Mouse (Mus musculus): ENCODE measurements around the gene Srxn1. TPM values are rescaled to one million over a fixed set of nuclear protein-coding genes. Genes with fewer than 3 reads are reported as not detected.

Srxn1 gene
- total RNA-seq, 1 experiment from 2014 or later: 16.1 TPM

DNA sequence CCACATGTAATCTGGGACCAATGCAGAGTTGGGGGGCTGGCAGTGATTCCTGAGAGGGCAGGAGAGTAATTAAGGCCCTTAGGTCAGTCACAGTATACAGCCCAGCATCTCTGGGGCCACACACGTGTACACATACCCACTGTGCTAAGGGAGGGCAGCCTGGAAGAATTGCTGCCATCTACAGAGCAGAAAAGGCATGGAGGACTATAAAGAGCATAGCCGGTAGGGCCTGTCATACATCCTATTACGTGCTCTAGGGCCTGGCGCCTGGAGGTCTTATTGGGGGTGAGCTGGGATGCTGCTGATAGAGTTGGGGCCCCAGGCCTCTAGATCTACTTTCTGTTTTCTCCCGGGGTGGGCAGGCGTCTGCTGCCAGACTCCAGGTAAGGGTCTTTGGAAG is 18.9 kb upstream of the Srxn1 start:
- ATAC-seq (replicated peaks; ENCODE audit: insufficient number of reproducible peaks, low FRiP score, low TSS enrichment, poor library complexity, severe bottlenecking): no peak

DNA sequence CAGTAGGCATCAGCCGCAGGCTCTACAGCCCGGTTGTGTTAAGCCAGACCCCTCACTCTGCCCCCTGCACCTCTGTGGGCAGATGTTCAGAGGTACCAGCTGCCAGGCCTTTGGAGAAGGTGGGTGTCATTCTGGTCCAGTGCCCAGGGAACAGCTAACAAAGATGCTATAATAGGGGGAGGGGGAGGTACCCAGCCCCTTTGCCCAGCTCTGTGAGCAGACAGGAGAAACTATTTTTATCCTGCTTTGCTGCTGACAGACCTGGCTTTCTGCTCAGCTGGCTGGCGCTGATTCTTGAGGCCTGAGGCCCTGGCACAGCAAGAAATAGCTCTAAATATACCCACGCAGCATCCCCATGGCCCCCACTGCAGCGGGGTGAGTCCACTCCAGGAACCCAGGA is 18.2 kb upstream of the Srxn1 start:
- no peak for ATAC-seq (replicated peaks; ENCODE audit: insufficient number of reproducible peaks, low FRiP score, low TSS enrichment, poor library complexity, severe bottlenecking)

DNA sequence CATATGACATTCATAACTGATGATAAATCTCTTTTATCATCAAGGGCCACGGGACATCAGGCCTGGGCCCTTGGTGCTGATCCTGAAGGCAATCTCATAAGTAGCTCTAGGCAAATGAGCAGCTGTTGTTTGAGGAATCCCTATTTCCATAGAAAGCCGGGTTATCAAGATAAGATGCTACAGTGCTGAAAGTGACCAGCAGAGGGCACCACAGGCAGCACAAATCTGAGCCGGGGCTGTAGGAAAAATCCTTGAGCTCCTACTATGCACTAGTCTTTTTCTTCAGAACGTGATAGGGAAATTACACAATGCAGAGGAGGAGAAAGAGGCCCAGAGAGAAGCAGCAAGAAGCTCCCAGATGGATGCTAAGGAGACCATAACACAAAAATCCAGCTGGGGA is 16.2 kb upstream of the Srxn1 start:
- ATAC-seq (replicated peaks; ENCODE audit: insufficient number of reproducible peaks, low FRiP score, low TSS enrichment, poor library complexity, severe bottlenecking): 0 out of 2 replicates have a peak, but pooled peaks have one; percentile 57

DNA sequence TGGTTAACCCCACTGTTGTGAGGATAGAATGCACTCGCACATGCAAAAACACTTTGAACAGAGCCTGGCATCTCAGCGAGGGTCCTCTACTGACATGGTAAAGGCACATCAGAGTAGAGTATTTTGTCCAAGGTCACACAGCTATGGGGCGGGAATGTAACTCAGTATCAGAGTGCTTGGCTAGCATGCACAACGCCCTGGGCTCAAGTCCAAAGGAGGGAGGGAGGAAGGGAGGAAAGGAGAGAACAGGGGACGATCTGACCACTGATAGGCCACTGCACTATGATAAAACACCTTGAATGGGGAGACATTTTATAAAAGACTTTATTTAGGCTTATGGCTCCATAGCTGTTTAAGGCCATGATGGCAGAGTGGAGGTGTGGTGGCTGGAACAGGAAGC is 15.7 kb upstream of the Srxn1 start:
- no peak for ATAC-seq (replicated peaks; ENCODE audit: insufficient number of reproducible peaks, low FRiP score, low TSS enrichment, poor library complexity, severe bottlenecking)

DNA sequence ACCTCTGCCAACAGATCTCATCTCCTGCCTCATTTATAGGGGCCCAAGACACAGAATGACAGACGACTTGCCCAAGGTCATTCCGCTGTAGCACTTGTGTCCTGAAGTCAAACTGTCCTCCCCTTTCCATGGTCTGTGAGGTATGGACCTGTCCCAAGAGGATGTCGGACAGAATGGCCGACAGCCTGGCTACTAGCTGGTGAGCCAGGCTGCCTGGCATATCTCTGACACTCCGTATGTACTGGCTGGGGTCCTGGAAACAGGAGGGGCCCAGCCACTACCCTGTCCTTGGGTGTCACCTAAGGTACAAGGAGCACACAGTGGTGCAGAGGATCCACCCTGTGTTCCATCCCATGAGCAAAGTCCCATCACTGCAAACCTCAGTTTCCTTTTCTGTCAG is 14.8 kb upstream of the Srxn1 start:
- no peak for ATAC-seq (replicated peaks; ENCODE audit: insufficient number of reproducible peaks, low FRiP score, low TSS enrichment, poor library complexity, severe bottlenecking)

DNA sequence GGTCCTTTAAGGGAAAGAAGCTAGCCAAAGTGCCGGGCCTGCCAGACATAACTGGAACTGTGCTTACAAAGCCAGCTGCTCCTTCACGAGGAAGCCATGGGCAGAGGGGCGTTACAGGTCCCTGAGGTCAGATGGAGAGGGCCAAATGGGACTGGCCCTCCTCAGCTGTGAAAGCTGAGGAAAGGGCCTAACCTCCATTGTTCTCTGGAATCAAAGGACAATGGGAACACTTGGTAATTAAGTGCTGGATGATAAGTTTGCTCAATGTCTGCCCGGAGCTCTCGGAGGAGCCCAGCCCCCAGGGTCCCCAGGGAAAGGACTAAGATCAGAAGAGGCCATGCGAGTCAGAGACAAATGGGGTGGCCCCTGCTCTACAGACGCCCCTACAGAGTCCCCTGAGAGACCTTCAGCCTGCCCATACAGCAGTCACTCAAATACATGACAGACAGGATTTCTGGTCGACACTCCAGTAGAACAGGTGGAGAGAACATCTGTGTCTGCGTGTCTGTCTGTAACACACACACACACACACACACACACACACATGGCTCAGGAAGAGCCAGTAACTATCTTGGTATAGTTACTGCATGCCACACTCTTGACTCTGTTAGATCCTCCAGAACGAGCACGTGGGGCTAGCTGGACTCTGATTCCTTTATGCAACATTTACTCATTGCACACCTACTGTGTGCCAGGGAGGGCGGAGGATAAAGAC is 13.8 kb upstream of the Srxn1 start:
- ATAC-seq (replicated peaks; ENCODE audit: insufficient number of reproducible peaks, low FRiP score, low TSS enrichment, poor library complexity, severe bottlenecking): no peak

DNA sequence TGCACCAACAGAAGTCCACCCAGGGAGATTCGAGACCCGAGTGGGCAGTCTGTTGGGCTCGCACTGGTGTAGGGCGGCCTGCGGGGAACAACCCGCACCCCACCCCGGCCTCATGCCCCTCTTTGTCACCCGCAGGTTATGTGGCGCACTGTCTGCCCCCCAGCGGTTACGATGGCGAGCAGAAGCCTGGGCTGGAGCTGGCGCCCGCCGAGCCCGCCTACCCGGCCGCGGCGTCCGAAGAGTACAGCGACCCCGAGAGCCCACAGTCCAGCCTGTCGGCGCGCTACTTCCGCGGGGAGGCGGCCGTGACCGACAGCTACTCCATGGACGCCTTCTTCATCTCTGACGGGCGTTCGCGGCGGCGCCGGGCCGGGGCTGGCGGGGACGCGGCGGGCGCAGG is 12.4 kb upstream of the Srxn1 start:
- no peak for ATAC-seq (replicated peaks; ENCODE audit: insufficient number of reproducible peaks, low FRiP score, low TSS enrichment, poor library complexity, severe bottlenecking)

DNA sequence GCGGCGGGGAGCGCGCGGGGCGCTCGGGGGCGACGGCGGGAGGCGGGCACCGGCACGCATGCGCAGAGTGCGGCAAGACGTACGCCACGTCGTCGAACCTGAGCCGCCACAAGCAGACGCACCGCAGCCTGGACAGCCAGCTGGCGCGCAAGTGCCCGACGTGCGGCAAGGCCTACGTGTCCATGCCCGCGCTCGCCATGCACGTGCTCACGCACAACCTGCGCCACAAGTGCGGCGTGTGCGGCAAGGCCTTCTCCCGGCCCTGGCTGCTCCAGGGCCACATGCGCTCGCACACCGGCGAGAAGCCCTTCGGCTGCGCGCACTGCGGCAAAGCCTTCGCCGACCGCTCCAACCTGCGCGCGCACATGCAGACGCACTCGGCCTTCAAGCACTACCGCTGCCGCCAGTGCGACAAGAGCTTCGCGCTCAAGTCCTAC is 11.9 kb upstream of the Srxn1 start:
- ATAC-seq (replicated peaks; ENCODE audit: insufficient number of reproducible peaks, low FRiP score, low TSS enrichment, poor library complexity, severe bottlenecking): no peak

DNA sequence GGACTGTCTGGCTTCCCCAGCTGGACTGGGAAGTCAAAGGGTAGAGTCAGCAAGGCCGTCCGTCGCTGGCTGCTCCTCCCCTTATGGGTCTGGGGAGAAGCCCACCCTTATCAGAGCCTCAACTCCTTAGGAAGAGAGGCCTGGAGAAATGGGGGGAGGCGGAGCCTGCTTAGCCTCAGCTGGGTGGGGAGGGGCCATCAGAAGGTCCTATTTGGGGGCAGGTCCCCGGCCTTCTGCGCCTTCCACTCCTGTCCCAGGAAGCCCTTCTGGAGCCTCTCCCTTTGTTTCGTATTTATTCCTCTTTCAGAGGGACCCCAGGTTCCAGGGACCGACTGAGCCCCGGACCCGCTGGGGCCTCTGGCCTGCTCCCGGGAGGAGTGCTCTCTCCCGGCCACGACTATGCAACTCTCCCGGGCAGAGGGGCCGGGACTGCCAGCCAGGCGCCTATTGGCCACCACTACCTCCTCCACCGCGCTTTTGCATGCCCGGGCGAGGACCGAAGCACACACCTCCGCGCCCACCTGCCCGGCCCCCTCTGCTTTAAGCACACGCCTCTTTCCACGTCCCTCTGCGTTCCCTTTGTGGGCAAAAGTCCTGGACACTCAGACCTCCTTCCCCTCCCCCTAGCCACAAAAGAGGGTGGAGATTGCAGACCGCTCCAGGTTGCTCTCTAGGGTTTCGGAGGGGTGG is 10.3 kb upstream of the Srxn1 start:
- ATAC-seq (replicated peaks; ENCODE audit: insufficient number of reproducible peaks, low FRiP score, low TSS enrichment, poor library complexity, severe bottlenecking): no peak

DNA sequence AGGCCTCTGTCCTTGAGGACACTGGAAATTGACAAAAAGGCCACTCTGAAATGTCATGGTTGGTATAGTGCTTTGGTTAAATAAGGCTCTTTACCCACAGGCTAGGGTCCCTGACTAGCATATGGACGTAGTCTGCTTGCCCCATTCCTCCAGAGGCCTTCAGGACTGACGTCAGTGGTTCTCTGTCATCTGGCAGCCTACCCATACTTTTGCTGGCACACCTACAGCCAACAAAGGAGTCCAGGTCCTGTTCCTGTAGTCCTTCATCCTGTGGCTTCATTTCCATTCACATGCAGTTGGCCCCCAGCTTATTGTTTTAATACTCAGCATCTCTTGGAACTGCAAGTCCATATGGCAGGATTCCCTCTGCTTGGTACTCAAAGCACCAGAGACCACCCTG is 8.4 kb upstream of the Srxn1 start:
- no peak for ATAC-seq (replicated peaks; ENCODE audit: insufficient number of reproducible peaks, low FRiP score, low TSS enrichment, poor library complexity, severe bottlenecking)

DNA sequence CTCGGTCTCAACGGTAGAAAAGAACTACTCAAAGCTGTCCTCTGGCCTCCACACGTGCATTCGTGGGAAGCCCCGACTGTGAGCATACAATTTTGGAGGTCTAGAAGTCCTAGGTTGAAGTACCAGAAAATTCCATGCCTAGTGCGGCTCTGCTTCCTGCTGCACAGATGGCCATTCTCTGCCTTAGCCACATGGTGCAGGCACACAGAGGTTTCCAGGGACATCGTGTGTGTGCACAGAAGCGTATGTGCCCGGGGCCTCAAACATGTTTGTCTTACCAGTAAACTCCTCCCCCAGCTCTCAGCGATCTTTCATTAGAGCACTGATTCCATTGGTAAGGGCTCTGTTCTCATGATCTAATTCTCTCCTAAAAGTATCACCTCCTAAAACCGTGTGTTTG is 7.4 kb upstream of the Srxn1 start:
- ATAC-seq (replicated peaks; ENCODE audit: insufficient number of reproducible peaks, low FRiP score, low TSS enrichment, poor library complexity, severe bottlenecking): no peak

DNA sequence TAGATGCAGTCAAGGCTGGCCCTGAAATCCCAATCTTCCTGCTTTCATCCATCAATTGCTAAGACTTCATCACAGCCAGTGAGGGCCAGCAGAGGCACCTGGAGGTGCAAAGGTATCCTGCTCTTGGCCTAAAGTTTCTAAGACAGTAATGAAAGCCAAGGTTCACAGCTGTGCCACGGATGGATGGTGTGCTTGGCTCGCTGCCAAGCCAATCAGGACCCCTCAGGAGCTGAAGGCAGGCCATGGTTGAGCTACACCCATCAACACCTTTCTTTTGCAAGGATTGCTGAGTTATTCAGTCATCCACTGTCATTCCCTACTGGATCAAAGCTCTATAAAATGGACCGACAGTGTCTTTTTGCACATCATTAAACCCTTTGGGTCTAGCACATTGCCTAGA is 5.8 kb upstream of the Srxn1 start:
- no peak for ATAC-seq (replicated peaks; ENCODE audit: insufficient number of reproducible peaks, low FRiP score, low TSS enrichment, poor library complexity, severe bottlenecking)

DNA sequence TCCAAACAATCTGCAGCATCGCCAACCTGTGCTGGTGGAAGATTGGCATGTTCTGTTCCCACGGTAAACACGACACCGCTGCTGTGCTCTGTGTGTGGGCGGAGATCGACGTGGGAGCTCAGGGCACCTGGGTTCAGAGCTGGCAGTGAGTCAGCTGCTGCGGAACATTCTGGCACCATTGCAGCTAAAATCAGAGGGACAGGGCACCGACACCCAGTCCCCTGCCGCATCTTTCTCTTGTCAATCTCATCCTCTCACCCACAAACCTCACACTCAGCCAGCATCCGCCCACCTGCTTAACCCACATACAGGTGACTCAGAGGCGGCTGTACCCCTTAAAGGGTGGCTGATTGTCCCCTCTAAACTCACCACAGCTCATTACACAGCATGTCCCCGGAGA is 3.6 kb upstream of the Srxn1 start:
- ATAC-seq (replicated peaks; ENCODE audit: insufficient number of reproducible peaks, low FRiP score, low TSS enrichment, poor library complexity, severe bottlenecking): no peak

DNA sequence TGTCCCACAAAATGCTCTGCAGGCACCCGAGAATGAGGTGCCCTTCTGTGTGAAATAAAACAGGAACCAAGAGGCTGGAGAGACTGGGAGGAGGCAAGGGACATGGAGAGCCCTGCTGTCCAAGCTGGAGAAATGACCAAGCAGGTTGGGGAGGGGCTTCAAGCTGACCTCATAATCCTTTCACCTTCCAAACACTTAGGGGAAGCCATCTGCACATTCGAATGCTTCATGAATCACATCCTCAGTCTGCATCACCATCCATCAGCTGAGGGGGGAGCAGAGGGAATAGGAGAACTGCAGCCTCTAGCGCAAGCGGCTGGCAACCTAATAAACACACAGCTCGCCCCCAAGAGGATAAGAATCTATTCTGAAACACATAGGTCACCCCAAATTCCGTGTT is 2.9 kb upstream of the Srxn1 start:
- no peak for ATAC-seq (replicated peaks; ENCODE audit: insufficient number of reproducible peaks, low FRiP score, low TSS enrichment, poor library complexity, severe bottlenecking)

DNA sequence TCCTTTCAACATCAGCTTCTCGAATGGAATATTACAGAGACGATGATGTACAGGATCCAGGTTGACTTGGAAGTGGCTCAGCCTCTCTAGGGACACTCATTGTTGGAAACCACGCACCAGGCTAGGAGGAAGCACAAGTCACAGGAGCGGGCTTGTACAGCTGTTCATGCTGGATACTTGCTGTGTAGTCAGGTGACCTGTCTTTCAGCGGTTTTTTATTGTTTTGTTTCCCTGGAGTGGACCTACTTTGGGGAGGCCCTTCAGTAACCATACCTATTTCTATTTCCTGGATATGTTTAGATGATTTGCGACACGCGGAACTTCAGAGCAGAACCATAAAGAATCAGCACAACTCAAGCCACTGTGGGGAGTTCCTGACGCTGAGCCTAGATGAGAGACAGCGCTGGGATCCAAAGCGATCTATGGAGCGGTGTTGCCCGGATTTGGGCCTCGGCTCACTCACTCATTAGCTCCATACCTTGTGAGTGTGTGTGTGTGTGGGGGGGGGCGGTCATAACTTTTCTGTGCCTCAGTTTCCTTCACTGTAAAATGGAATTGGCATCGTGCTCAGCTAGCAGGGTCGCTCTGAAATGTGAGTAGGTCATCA is 502 bp upstream of the Srxn1 start:
- 0 out of 2 replicates have a peak, but pooled peaks have one; percentile 4 for ATAC-seq (replicated peaks; ENCODE audit: insufficient number of reproducible peaks, low FRiP score, low TSS enrichment, poor library complexity, severe bottlenecking)

DNA sequence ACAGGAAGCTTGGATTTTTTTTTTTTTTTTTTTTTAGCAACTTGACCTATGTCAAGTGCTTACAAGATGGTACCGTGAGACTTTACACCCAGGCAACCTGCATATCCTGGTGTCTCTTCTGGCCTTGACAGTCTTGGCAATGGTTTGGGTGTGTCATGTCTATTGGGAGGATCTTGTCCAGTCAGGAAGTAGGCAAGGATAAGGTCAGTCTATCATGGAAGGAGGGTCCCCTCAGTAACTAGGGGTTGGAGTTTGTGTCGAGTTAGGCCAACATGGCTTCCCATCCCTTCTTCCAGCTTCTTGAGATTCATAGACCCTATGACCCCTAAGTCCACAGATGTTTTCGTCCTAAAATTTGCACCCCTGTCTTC is 894 bp downstream of the Srxn1 start:
- ATAC-seq (replicated peaks; ENCODE audit: insufficient number of reproducible peaks, low FRiP score, low TSS enrichment, poor library complexity, severe bottlenecking): no peak

DNA sequence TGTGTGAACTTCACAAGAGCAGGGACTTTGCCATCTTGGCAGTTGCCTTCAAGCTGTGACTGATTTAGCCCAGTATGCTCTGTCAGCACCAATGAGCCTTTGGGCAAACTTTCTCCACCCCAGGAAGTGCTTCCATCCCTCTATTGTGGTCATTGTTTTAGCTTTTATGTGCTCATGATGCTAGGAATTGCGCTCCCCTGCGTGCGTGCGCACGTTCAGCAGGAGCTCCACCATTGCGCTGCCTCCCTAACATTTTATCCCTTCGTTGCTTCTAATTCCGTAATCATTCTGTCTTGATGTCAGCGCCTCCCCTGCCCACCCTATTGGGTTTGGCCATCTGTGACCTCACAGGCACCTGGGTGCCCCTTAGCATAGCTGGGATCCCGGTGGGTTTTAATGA is 1.3 kb downstream of the Srxn1 start:
- ATAC-seq (replicated peaks; ENCODE audit: insufficient number of reproducible peaks, low FRiP score, low TSS enrichment, poor library complexity, severe bottlenecking): no peak

DNA sequence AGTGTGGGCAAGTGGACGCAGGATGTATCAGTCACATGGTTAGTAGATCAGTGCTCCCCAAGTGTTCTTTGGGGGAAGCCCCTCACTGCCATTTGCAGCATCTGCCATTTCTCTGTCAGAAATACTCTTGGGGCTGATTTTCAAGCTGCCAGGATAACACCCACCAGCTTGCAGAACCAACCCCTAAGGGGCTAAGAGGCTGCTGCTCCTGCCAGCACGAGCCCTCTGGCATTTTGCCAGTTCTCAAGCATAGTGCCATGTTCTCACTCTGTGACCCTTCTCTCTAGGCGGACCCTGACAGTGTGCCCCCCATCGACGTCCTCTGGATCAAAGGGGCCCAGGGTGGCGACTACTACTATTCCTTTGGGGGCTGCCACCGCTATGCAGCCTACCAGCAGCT is 3.4 kb downstream of the Srxn1 start:
- ATAC-seq (replicated peaks; ENCODE audit: insufficient number of reproducible peaks, low FRiP score, low TSS enrichment, poor library complexity, severe bottlenecking): no peak

DNA sequence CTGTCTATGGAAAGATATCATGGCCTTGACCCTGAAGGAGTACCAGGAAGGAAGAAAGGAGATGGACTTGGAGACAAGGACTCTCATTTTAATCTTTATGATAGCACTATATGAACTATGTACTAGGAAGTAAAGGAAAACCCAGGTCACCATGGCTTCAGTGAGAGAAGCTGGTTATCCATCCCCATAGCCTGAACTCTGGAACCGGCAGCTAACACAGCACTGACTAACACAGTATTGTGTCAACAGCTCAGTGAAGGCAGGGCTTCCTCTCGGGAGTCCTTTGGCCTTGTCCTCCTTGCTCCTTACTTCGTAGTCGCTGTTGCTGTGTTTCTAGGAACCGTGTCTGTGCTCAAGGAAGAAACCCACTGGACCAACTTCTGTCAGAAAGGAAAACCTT is 4.1 kb downstream of the Srxn1 start:
- no peak for ATAC-seq (replicated peaks; ENCODE audit: insufficient number of reproducible peaks, low FRiP score, low TSS enrichment, poor library complexity, severe bottlenecking)

DNA sequence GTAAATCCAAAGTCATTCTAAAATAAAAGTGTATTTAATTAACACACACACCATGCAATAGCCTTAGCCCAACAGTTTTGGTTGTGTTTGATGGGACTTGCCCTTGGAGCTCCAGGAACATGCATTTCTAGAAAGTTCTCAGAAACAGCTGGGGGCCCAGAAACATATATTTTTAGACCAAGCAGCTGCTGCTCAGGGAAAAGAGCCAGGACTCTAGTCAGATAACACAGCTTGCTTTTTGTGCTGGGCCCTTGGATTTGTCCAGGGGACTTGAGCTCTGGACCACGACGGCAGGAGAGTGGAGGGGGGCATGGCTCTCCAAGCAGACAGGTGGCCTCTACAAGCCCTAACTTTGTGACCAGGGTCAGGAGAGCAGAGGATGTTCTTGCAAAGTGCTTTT is 6.0 kb downstream of the Srxn1 start:
- ATAC-seq (replicated peaks; ENCODE audit: insufficient number of reproducible peaks, low FRiP score, low TSS enrichment, poor library complexity, severe bottlenecking): no peak

All from monocyte, adult 5-6 weeks (primary cell).